Mouse (Mus musculus): ENCODE measurements around the gene Nek6.

Nek6 gene

GRCm38 (mm10) chr2:38619777-38620176 lies 108.3 kb downstream of the Nek6 start:
- no peak for DNase-seq (ENCODE audit: low read depth in 2 of 2, low spot score in 2 of 2)

DNA sequence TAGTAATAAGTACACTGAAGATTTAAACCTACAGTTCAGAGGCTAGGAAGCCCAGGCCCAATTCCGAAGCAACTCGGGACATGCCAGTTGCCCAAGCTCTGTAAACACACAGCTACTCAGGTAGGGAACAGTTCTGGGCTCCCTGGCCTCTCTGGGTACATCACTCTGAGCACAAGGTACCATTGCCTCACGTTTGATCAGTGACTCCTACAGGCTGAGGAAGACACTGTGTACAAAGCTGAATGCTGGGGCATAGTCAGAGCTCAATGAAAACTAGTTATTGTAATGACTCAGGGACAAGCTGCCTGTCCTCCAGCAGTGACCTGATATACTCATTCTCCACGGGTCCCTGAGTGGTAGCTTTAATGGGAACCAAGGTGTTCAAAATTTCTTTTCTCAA lies 109.6 kb downstream of the Nek6 start:
- DNase-seq (ENCODE audit: low read depth in 2 of 2, low spot score in 2 of 2): no peak

- no peak for DNase-seq (ENCODE audit: low read depth in 2 of 2, low spot score in 2 of 2)
Measured at GRCm38 (mm10) chr2:38621610-38622021, 110.2 kb downstream of the Nek6 start.

DNA sequence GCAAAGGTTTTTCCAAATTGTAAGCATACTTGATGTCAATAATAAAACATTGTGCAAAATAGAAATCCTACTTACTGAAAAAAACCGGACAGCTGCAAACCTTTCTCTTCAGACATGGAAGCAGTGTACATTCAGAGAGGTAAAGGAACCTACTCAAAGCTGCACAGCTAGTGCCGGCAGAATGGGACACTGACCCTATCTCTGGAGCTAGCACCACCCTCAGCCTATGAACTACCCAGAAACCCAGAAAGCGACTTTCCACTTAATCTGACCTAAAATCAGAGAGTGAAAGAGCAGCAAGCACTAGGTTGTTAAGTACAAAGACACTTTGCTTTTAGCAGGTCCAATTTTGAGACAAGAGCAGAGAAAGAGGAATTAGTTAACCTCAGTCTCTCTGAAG lies 112.0 kb downstream of the Nek6 start:
- no peak for DNase-seq (ENCODE audit: low read depth in 2 of 2, low spot score in 2 of 2)

DNA sequence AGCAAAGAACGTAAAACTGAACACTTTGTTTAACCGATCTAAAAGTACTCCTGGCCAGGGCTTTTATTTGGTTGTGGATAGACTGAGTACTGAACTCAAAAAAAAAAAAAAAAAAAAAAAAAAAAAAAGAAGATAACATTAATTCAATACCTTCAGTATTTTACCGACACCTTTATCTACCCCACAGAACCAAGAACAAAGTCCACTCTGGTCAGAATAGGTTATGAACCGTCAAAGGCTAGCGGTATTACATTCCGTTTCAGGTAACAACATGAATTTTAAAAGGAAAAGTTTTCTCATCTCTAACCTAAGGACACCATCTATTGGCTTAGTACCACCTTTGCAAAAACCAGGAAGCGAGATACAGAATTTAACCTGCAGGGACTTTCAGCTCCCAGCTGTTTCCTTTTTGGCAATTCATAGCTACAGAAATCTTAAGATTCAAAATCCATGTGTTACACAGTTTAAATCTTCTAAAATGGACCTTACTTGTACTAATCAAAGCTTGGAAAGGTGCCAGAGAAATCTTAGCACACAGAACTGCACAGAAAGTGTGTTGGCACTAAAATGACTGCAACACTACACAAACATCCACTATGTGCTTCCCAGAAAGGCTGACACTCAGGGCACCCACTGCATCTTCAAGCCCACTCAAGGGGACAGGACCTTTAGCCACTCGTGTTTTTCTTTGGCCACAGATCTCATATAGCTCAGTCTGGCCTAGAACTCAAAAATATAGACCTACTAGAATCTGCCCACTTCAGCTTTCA lies 112.6 kb downstream of the Nek6 start:
- no peak for DNase-seq (ENCODE audit: low read depth in 2 of 2, low spot score in 2 of 2)

DNA sequence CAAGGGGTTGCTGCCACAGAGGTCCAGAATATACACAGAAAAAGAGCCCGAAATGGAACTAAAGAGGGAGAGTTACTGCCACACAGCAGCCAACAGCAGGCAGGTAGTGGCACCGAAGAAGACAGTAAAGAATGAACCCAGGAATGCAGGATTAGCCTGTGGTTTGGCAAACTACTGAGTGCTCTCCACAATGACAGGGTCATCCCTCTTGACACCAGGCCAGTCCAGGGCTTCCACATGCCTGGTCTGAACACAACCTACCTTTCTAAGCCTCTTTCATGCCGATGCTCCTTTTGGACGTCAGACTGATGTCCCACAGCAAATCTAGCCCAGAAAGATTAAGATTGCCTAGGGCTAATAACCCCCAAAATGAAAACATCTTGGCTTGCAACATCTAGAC lies 117.4 kb downstream of the Nek6 start:
- DNase-seq (ENCODE audit: low read depth in 2 of 2, low spot score in 2 of 2): no peak

DNA sequence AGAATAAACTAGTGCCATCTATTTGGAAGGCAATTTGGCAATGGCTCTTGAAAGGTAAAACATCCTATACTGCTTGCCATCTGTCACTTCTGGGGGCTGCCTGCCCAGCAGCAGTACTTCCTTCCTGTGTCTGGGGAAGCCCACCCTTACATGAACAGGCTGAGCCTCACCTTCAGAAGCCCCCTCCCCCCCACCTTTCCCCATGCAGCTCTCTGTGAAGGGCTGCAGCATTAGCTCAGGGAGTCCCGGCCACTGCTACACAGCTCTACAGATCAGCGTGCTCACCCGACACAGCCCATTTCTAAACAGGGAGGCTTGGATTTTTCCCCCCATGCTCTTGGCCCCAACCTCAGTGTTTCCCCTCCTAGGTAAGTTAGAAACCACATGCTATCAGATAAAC lies 118.0 kb downstream of the Nek6 start:
- DNase-seq (ENCODE audit: low read depth in 2 of 2, low spot score in 2 of 2): no peak

DNA sequence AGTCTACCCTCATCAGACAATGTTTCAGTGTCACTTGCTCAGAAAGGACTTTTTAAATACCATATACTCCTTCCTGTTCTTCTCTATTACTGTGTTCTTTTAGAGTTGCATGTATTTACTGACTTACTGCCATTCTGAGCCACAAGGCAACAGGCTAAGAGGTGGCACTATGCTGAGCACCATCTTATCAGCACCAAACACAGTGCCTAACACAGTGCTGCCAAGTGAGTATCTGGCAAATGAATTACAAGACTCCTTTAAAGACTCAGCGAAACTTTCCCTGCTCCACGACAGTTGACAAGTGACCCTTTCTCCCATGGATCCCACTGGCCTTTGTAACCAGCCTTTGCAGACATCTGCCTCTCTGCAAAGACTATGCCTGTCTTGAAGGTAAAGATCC lies 119.1 kb downstream of the Nek6 start:
- no peak for DNase-seq (ENCODE audit: low read depth in 2 of 2, low spot score in 2 of 2)

DNA sequence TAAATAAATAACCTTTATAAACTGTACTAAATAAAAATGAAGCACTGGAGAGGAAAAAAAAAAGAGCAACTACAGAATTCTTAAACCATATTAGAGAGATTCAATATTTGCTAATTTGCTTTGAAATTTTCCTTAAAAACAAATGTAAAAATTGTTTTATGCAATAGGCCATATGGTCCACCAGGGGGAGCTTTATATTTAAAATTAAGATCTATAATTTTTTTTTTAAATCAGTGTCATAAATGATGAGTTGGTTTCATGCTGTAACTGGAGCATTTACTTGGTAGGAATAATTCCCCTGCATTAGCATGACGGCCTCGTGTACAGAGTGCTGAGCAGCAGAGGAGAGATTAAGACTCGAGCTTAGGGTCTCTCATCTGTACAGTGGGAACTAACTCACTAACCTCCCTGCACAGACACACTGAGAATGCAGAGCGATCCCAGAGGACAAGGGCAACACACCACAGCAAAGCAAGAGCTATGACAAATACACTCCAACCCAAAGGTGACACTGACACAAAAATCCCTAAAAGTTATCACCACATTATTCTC lies 126.3 kb downstream of the Nek6 start:
- DNase-seq (ENCODE audit: low read depth in 2 of 2, low spot score in 2 of 2): no peak

- no peak for DNase-seq (ENCODE audit: low read depth in 2 of 2, low spot score in 2 of 2)
Measured at GRCm38 (mm10) chr2:38641761-38642160, 130.3 kb downstream of the Nek6 start.

- peak; percentile 80 to 83 for DNase-seq (ENCODE audit: low read depth in 2 of 2, low spot score in 2 of 2)
Measured at GRCm38 (mm10) chr2:38643625-38644427, 132.4 kb downstream of the Nek6 start, which contains the start of gene Psmb7. TSS of gene Psmb7 (minus strand) at chr2:38644087.

Data from CD8-positive naive resting alpha-beta T cell, adult 2 months (primary cell).